Mouse (Mus musculus) heart, embryonic 14.5 days (tissue): ENCODE data around the gene Actr2. TPM values are rescaled to one million over a fixed set of nuclear protein-coding genes. Genes with fewer than 3 reads are reported as not detected.
"Not testable (repeated sequence)": the region's sequence is repeated elsewhere in the genome, so short reads cannot be mapped to it uniquely, and the experiment has no call there.

Source experiments
- ATAC-seq: fragments of 200-750 bp; cut with Nextera tagmentation; 2 replicates; pipeline ENCODE4 v1.8.0; 2017; ENCODE audit warnings: low read depth, moderate TSS enrichment; ENCODE audit not compliant: insufficient number of reproducible peaks, insufficient read depth, low FRiP score
- H3K27ac ChIP-seq, 2 experiments: fragments of 200-500 bp in 1 of 2; fragments of 300-500 bp in 1 of 2; sonication (generic) in 1 of 2; replicated peaks in 1 of 2; 2 replicates each; pipeline ENCODE4 v1.5.1; 2012 to 2014; ENCODE audit warnings: low read depth in 2 of 2, low read length in 2 of 2, control low read depth in 1 of 2, mild to moderate bottlenecking in 1 of 2, mixed read lengths in 1 of 2; ENCODE audit not compliant: control insufficient read depth in 1 of 2, insufficient read depth in 1 of 2
- H3K27me3 ChIP-seq: fragments of 300-500 bp; sonication (generic); 2 replicates; pipeline ENCODE4 v1.6.1; 2014; ENCODE audit warnings: mild to moderate bottlenecking, low read length, control low read depth; ENCODE audit not compliant: control insufficient read depth, insufficient read depth
- H3K36me3 ChIP-seq: fragments of 300-500 bp; sonication (generic); 2 replicates; pipeline ENCODE4 v1.6.1; 2014; ENCODE audit warnings: mild to moderate bottlenecking, control low read depth, low read length, mixed read lengths; ENCODE audit not compliant: control insufficient read depth, insufficient read depth
- H3K4me1 ChIP-seq, 2 experiments: fragments of 200-500 bp in 1 of 2; fragments of 300-500 bp in 1 of 2; sonication (generic) in 1 of 2; 2 replicates each; pipeline ENCODE4 v1.6.1; 2012 to 2014; ENCODE audit warnings: low read length in 2 of 2, control low read depth in 1 of 2, mixed read lengths in 1 of 2; ENCODE audit not compliant: control insufficient read depth in 2 of 2, insufficient read depth in 2 of 2
- H3K4me2 ChIP-seq: fragments of 300-500 bp; sonication (generic); 2 replicates; pipeline ENCODE4 v1.6.1; 2014; ENCODE audit warnings: mild to moderate bottlenecking, low read length
- H3K4me3 ChIP-seq, 2 experiments: fragments of 200-500 bp in 1 of 2; fragments of 300-500 bp in 1 of 2; sonication (generic) in 1 of 2; 2 replicates each; pipeline ENCODE4 v1.5.1; 2012 to 2014; ENCODE audit warnings: low read length in 2 of 2, mild to moderate bottlenecking in 2 of 2, control low read depth in 1 of 2, low read depth in 1 of 2, moderate library complexity in 1 of 2; ENCODE audit not compliant: control insufficient read depth in 1 of 2, insufficient read depth in 1 of 2
- H3K9ac ChIP-seq: fragments of 300-500 bp; sonication (generic); 2 replicates; pipeline ENCODE4 v1.6.1; 2014; ENCODE audit warnings: mild to moderate bottlenecking, low read length
- H3K9me3 ChIP-seq: fragments of 300-500 bp; sonication (generic); 2 replicates; pipeline ENCODE4 v1.6.1; 2016; ENCODE audit warnings: low read length, control low read depth; ENCODE audit not compliant: control insufficient read depth
- WGBS: fragments of 180-500 bp; shearing (Covaris S2); extraction: QIAGEN DNeasy Blood & Tissue Kit; methylation state at CpG from one replicate; pipeline ENCODE4 v1.1.7; 2014; 5-methylcytosine and 5-hydroxymethylcytosine counted together
- polyA plus RNA-seq: library from polyadenylated mRNA; unstranded; fragments of >200 nt; fragmentation: Nextera tagmentation; extraction: Ambion mirVana; gene quantifications from 2 replicates; pipeline ENCODE4 v1.2.1, GENCODE M21; 2014

Actr2 gene
- polyA plus RNA-seq, 1 experiment from 2014 or later = 48.9 TPM

GRCm38 (mm10) chr11:20064086-20064485 is 48.6 kb downstream of the Actr2 start:
- not testable (repeated sequence) for H3K9me3 ChIP-seq, H3K4me2 ChIP-seq, H3K27ac ChIP-seq, H3K4me3 ChIP-seq, H3K4me1 ChIP-seq, H3K27me3 ChIP-seq, ATAC-seq, H3K9ac ChIP-seq
- peaks cover 64% of the 10 kb centered on the region for H3K36me3 ChIP-seq
- WGBS = 65% methylated on average over 2 of the region's 2 CpGs

- ATAC-seq, H3K4me3 ChIP-seq, H3K27ac ChIP-seq, H3K9ac ChIP-seq, H3K9me3 ChIP-seq, H3K4me1 ChIP-seq, H3K4me2 ChIP-seq, H3K27me3 ChIP-seq: not testable (repeated sequence)
- 91% methylated on average over 9 of the region's 9 CpGs for WGBS
- H3K36me3 ChIP-seq = peaks cover 64% of the 10 kb centered on the region
These were observed 49.9 kb downstream of the Actr2 start for GRCm38 (mm10) chr11:20062801-20063200.

GRCm38 (mm10) chr11:20059736-20060135 is 53.0 kb downstream of the Actr2 start:
- WGBS = 85% methylated on average over 3 of the region's 3 CpGs

GRCm38 (mm10) chr11:20057429-20057828 is 55.3 kb downstream of the Actr2 start:
- Histone ChIP-seq H3K4me3 (no peak overlapping the region), H3K9ac (no peak overlapping the region), H3K27me3 (no peaks in the 10 kb centered on the region), H3K27ac (no peak overlapping the region), H3K4me2 (no peak overlapping the region), H3K9me3 (0 out of 2 replicates have a peak, but pooled peaks cover 2% of the 10 kb centered on the region), H3K4me1 (peaks cover 5 to 6% of the 10 kb centered on the region in 2 experiments), H3K36me3 (peaks cover 46% of the 10 kb centered on the region)
- 90% methylated on average over 2 of the region's 2 CpGs for WGBS
- no peak for ATAC-seq

More at GRCm38 (mm10) chr11:20059736-20060135, 53.0 kb downstream of the Actr2 start:
- no peak overlapping the region for H3K9ac ChIP-seq
- no peak for ATAC-seq
- H3K9me3 ChIP-seq = 0 out of 2 replicates have a peak, but pooled peaks cover 2% of the 10 kb centered on the region
- no peak overlapping the region for H3K4me3 ChIP-seq
- H3K4me1 ChIP-seq = no peaks in the 10 kb centered on the region
- peaks cover 56% of the 10 kb centered on the region for H3K36me3 ChIP-seq
- H3K27me3 ChIP-seq = no peaks in the 10 kb centered on the region
- no peak overlapping the region for H3K4me2 ChIP-seq
- no peak overlapping the region for H3K27ac ChIP-seq

- no peak overlapping the region for H3K4me2 ChIP-seq
- 74% methylated on average over 1 of the region's 1 CpGs for WGBS
- H3K4me3 ChIP-seq = no peak overlapping the region
- H3K27ac ChIP-seq = no peak overlapping the region
- no peak overlapping the region for H3K9ac ChIP-seq
- ATAC-seq = no peak
- 0 out of 2 replicates have a peak, but pooled peaks cover 2% of the 10 kb centered on the region for H3K9me3 ChIP-seq
- peaks cover 5 to 6% of the 10 kb centered on the region in 2 experiments for H3K4me1 ChIP-seq
- no peaks in the 10 kb centered on the region for H3K27me3 ChIP-seq
- peaks cover 41% of the 10 kb centered on the region for H3K36me3 ChIP-seq
These were observed 56.5 kb downstream of the Actr2 start for GRCm38 (mm10) chr11:20056168-20056567.

GRCm38 (mm10) chr11:20054617-20055016 is 58.1 kb downstream of the Actr2 start:
- Histone ChIP-seq H3K27ac (no peak overlapping the region), H3K9me3 (0 out of 2 replicates have a peak, but pooled peaks cover 2% of the 10 kb centered on the region), H3K36me3 (peaks cover 25% of the 10 kb centered on the region), H3K4me2 (no peak overlapping the region), H3K4me1 (peaks cover 5 to 6% of the 10 kb centered on the region in 2 experiments), H3K9ac (no peak overlapping the region), H3K4me3 (no peak overlapping the region), H3K27me3 (no peaks in the 10 kb centered on the region)
- no peak for ATAC-seq
- 71% methylated on average over 5 of the region's 5 CpGs for WGBS

GRCm38 (mm10) chr11:20053951-20054350 is 58.8 kb downstream of the Actr2 start:
- no peak for ATAC-seq
- H3K9ac ChIP-seq = no peak overlapping the region
- H3K27me3 ChIP-seq = no peaks in the 10 kb centered on the region
- 0 out of 2 replicates have a peak, but pooled peaks cover 2% of the 10 kb centered on the region for H3K9me3 ChIP-seq
- peaks cover 19% of the 10 kb centered on the region for H3K36me3 ChIP-seq
- H3K4me1 ChIP-seq = peaks cover 5 to 6% of the 10 kb centered on the region in 2 experiments
- no peak overlapping the region for H3K27ac ChIP-seq
- H3K4me2 ChIP-seq = no peak overlapping the region
- WGBS = 79% methylated on average over 3 of the region's 3 CpGs
- H3K4me3 ChIP-seq = no peak overlapping the region
